Mouse (Mus musculus): Measurements from ENCODE around the gene Hsd17b12. TPM values are rescaled to one million over a fixed set of nuclear protein-coding genes. Genes with fewer than 3 reads are reported as not detected.

The Hsd17b12 gene
- total and polyA plus RNA-seq, 3 experiments, result 70.7 to 117 (median 114) TPM

DNA sequence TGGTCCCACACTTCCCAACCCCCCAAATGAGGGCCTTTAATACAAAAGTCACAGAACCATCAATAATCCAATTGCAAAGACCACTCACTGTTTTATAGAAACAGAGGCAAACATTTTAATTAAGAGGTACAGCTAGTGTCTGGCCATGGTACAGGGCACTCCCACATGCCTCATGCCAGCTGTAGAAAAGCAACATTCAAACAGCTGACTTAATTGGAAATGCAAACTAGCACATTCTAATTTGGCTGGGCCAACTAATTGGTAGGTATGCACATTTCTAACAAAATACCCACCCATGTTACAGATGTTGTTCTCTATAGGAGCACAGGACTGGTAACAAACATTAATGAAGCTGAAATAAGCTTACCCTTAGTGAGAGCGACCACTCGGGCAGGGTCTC lies 54.0 kb downstream of the Hsd17b12 start:
- TF ChIP-seq KAT2A (IDR thresholded peaks at IDR 0.05; ENCODE audit: insufficient replicate concordance, low read length) (no peak), ZKSCAN1 (IDR thresholded peaks at IDR 0.05; ENCODE audit: borderline replicate concordance, low read depth, low read length) (no peak), GABPA (IDR thresholded peaks at IDR 0.05; ENCODE audit: insufficient replicate concordance, low read depth, low read length) (no peak), POLR2AphosphoS2 (IDR thresholded peaks at IDR 0.05; ENCODE audit: low read depth, low read length) (no peak), BHLHE40 (IDR thresholded peaks at IDR 0.05; ENCODE audit: low read depth, low read length) (no peak), USF2 (conservative IDR thresholded peaks at IDR 0.05; ENCODE audit: low read depth, low read length) (no peak), E2F4 (IDR thresholded peaks at IDR 0.05; ENCODE audit: insufficient replicate concordance, low read depth, low read length) (no peak), ZNF384 (IDR thresholded peaks at IDR 0.05; ENCODE audit: low read depth, low read length) (no peak), ETS1 (conservative IDR thresholded peaks at IDR 0.05; ENCODE audit: low read depth, low read length) (no peak), RAD21 (IDR thresholded peaks at IDR 0.05; ENCODE audit: low read depth, low read length) (no peak)
- H3K9ac ChIP-seq (ENCODE audit: insufficient read depth, low read depth), result no peak overlapping the region
- peaks cover 0 to 5% of the 10 kb centered on the region in 2 experiments; a peak in 2 of 4 replicates for H3K4me1 ChIP-seq (ENCODE audit: control insufficient read depth in 1 of 2, insufficient read depth in 2 of 2)
- H3K79me2 ChIP-seq (replicated peaks; ENCODE audit: control insufficient read depth, extremely low read depth, insufficient read depth, poor library complexity, severe bottlenecking), result no peaks in the 10 kb centered on the region
- H3K36me3 ChIP-seq (replicated peaks in 1 of 2; ENCODE audit: control insufficient read depth in 1 of 2, insufficient read depth in 1 of 2, low read length in 1 of 2), result peaks cover 0 to 33% of the 10 kb centered on the region in 2 experiments
- dilution Hi-C loops (cut with MboI; ENCODE audit: extremely low pct_ligation_motif_present, extremely low pct_unique_long_range_greater_than_20kb, low sequenced_read_pairs), result no loop called here
- no peaks in the 10 kb centered on the region for H3K27me3 ChIP-seq (replicated peaks)
- in situ Hi-C loops (cut with MboI; ENCODE audit: low pct_ligation_motif_present, low pct_unique_long_range_greater_than_20kb, low sequenced_read_pairs), result no loop called here
- H3K4me2 ChIP-seq (ENCODE audit: insufficient read depth, low read depth, poor library complexity, severe bottlenecking), result no peak overlapping the region
- no peak overlapping the region for H3K27ac ChIP-seq (ENCODE audit: insufficient read depth, low read depth)
- no peak for DNase-seq (ENCODE audit: extremely low read depth)
- H3K4me3 ChIP-seq (replicated peaks in 1 of 3; ENCODE audit: low read depth in 2 of 3, low read length in 2 of 3, poor library complexity in 1 of 3), result no peak overlapping the region
- H3K9me3 ChIP-seq (replicated peaks; ENCODE audit: low read length), result no peaks in the 10 kb centered on the region

DNA sequence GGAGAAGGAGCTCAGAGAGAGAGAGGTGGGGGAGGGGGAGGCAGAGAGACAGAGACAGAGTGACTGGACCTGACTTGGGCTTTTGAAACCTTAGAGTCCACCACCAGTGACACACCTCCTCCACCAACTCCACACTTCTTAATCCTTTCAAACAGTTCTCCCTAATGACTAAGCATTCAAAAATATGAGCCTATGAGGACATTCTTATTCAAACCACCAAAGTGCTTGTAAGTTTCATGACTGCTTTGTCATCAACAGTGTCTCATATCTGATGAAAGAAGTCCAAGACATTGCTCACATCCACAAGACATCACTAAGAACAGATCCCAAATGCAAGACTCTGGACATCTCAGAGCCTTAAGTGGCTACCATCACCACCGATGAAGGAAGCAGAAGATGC lies 67.9 kb downstream of the Hsd17b12 start:
- H3K9ac ChIP-seq (ENCODE audit: insufficient read depth, low read depth), result no peak overlapping the region
- H3K79me2 ChIP-seq (replicated peaks; ENCODE audit: control insufficient read depth, extremely low read depth, insufficient read depth, poor library complexity, severe bottlenecking), result no peaks in the 10 kb centered on the region
- H3K4me1 ChIP-seq (ENCODE audit: control insufficient read depth in 1 of 2, insufficient read depth in 2 of 2), result peaks cover 4 to 12% of the 10 kb centered on the region in 2 experiments; a peak in 2 of 4 replicates
- no peak for TF ChIP-seq TBP (conservative IDR thresholded peaks at IDR 0.05; ENCODE audit: low read depth, low read length)
- TF ChIP-seq EP300 (IDR thresholded peaks at IDR 0.05; ENCODE audit: low read length), result no peak
- TF ChIP-seq MXI1 (IDR thresholded peaks at IDR 0.05; ENCODE audit: low read depth, low read length), result no peak
- no peak for TF ChIP-seq ZNF384 (IDR thresholded peaks at IDR 0.05; ENCODE audit: low read depth, low read length)
- TF ChIP-seq UBTF (IDR thresholded peaks at IDR 0.05; ENCODE audit: low read depth, low read length), result no peak
- H3K36me3 ChIP-seq (replicated peaks in 1 of 2; ENCODE audit: control insufficient read depth in 1 of 2, insufficient read depth in 1 of 2, low read length in 1 of 2), result peaks cover 0 to 38% of the 10 kb centered on the region in 2 experiments
- dilution Hi-C loops (cut with MboI; ENCODE audit: extremely low pct_ligation_motif_present, extremely low pct_unique_long_range_greater_than_20kb, low sequenced_read_pairs) (no loop called here), in situ Hi-C loops (cut with MboI; ENCODE audit: low pct_ligation_motif_present, low pct_unique_long_range_greater_than_20kb, low sequenced_read_pairs) (no loop called here)
- no peak overlapping the region for H3K27ac ChIP-seq (ENCODE audit: insufficient read depth, low read depth)
- no peak for DNase-seq (ENCODE audit: extremely low read depth)
- no peaks in the 10 kb centered on the region for H3K27me3 ChIP-seq (replicated peaks)
- no peaks in the 10 kb centered on the region for H3K9me3 ChIP-seq (replicated peaks; ENCODE audit: low read length)
- no peak overlapping the region for H3K4me3 ChIP-seq (replicated peaks in 1 of 3; ENCODE audit: low read depth in 2 of 3, low read length in 2 of 3, poor library complexity in 1 of 3)
- no peak overlapping the region for H3K4me2 ChIP-seq (ENCODE audit: insufficient read depth, low read depth, poor library complexity, severe bottlenecking)

Data from CH12.LX (cell line).